Mouse (Mus musculus): Measurements from ENCODE around the gene Cdkl1.

GRCm38 (mm10) chr12:69723376-69723775 is 67.7 kb downstream of the Cdkl1 start:
- TF ChIP-seq GATA1 (IDR thresholded peaks at IDR 0.05; ENCODE audit: low read length) = no peak
- TF ChIP-seq TAL1 (IDR thresholded peaks at IDR 0.05; ENCODE audit: low read length) = no peak

All from erythroblast, embryonic 14.5 days (primary cell).